Mouse (Mus musculus) CH12F3 (cell line): ENCODE data around the gene Hist1h4b.

Experiments used
- in situ Hi-C: fragments of 300-500 bp; cut with MboI; formaldehyde crosslinking; loops from 2 replicates; pipeline ENCODE4 v1.14.3; 2020; ENCODE audit warnings: low sequenced_read_pairs

Hist1h4b gene

DNA sequence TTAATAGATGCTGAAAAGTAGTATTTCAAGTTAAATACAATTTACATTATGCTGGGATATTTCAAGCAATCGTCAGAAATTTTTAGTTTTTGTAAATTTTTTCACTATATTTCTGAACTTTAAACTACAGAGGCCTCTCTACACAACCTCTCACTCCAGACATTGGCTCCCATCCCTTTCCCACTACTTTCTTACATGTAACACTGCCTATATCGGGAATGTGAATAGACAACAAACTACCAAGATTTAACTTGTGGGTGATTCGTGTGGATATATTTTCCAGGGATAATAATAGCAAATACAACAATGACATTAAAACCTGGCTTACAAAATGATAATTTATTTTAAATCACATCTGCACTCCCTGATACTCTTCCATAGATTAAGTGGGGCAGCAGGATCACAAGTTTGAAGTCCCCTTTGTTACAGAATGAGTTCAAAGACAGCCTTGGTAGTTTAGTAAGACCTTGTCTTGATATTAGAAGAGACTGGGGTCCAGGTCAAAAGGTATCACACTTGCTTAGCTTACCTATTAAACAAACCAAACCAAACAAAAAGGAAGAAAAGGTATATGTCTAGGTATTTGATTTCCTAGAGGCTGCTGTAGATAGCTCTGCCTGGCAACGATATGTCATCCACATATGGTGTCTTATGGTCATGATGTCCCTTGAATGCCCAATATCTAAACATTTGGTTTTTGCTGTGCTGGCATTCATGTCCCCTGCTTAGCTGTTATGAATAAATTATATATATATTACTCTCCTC lies 3.3 kb upstream of the Hist1h4b start:
- in situ Hi-C loops, result loop anchor here (25.0 kb wide), 1 partner anchor 1716 kb away; the partner anchor contains the start of genes Hist1h2ag, Hist1h2ah, Hist1h2bj and Hist1h2bk

GRCm38 (mm10) chr13:23755000-23755399 lies 1.8 kb upstream of the Hist1h4b start:
- in situ Hi-C loops, result loop anchor here (25.0 kb wide), 1 partner anchor 1718 kb away; the partner anchor contains the start of genes Hist1h2ag, Hist1h2ah, Hist1h2bj and Hist1h2bk

- in situ Hi-C loops, result loop anchor here (25.0 kb wide), 1 partner anchor 1720 kb away; the partner anchor contains the start of genes Hist1h2ag, Hist1h2ah, Hist1h2bj and Hist1h2bk
Observed at GRCm38 (mm10) chr13:23757211-23757773, 479 bp downstream of the Hist1h4b start.

- in situ Hi-C loops, result loop anchor here (25.0 kb wide), 1 partner anchor 1721 kb away; the partner anchor contains the start of genes Hist1h2ag, Hist1h2ah, Hist1h2bj and Hist1h2bk
Observed at GRCm38 (mm10) chr13:23757921-23758320, 1.1 kb downstream of the Hist1h4b start.

DNA sequence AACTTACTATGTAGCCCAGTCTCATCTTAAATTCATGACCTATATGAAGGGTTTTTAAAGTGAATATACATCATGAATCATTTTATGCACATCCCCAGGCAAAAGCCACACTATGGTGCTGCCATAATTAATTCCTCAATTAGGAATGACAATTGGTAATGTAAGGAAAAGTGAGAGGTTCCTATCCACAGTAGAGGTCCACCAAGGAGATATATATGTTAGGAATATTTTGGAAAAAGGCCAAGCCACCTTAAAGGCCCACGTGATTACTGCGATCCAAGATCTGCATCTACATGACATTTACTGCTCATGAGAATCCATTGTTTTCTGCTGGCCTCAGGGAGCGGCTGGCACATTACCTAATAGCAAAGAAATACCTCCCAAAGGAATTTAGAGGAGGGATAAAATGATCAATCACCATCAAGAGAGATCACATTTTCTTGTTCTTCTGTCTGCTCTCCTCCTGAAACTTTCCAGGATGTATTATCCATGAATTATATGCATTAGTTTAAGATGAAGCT lies 2.5 kb downstream of the Hist1h4b start:
- in situ Hi-C loops, result loop anchor here (25.0 kb wide), 1 partner anchor 1722 kb away; the partner anchor contains the start of genes Hist1h2ag, Hist1h2ah, Hist1h2bj and Hist1h2bk

DNA sequence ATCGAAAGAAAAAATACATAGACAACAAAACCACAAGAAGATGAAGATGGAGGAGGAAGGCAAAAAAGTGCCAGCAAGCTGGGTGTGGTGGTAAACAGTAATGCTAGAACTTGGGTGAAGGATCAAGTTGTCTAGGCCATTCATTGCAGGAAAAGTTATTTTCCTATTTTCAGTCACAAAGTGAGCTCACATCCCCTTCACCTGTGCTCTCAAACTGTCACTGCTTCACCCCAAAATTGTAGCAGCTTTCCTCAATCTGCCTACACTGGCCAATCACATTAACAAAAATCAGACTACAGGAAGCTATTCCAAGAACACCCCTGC lies 3.1 kb downstream of the Hist1h4b start:
- in situ Hi-C loops, result loop anchor here (25.0 kb wide), 1 partner anchor 1723 kb away; the partner anchor contains the start of genes Hist1h2ag, Hist1h2ah, Hist1h2bj and Hist1h2bk

DNA sequence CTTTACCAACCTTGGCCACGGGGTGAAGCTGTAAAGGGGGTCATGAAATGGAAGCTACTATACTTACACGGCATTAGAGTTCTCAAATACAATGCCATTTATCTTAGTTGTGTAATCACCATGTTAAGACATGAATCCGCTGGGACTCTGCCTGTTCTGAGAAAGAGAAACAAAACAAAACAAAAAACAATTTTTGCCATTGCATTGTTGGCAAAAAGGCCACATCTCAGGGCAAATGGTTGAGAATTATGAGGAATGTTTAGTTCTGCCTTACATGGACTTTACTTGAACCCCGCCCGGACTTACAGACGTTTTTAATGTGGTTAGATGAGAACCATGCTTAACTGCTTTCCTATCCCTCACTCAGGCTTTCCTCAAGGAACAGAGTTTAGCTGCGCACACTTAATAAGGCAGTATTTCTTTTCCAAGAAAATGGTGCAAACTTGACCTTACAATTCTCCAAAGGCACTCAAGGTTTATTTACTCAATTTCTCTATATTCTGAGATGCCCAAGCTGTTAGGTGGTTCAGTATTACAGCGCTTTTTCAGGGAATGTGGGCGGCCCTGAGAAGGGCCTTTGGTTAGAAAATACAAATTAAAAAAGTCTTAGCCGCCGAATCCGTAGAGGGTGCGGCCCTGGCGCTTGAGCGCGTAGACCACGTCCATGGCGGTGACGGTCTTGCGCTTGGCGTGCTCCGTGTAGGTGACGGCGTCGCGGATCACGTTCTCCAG lies 3.6 kb downstream of the Hist1h4b start:
- in situ Hi-C loops, result loop anchor here (25.0 kb wide), 1 partner anchor 1723 kb away; the partner anchor contains the start of genes Hist1h2ag, Hist1h2ah, Hist1h2bj and Hist1h2bk

GRCm38 (mm10) chr13:23760972-23761864 lies 4.4 kb downstream of the Hist1h4b start, which contains the start of gene Hist1h4a:
Gene Hist1h4a (minus strand): TSS chr13:23761230.
- in situ Hi-C loops, result loop anchor here (25.0 kb wide), 1 partner anchor 1724 kb away; the partner anchor contains the start of genes Hist1h2ag, Hist1h2ah, Hist1h2bj and Hist1h2bk

DNA sequence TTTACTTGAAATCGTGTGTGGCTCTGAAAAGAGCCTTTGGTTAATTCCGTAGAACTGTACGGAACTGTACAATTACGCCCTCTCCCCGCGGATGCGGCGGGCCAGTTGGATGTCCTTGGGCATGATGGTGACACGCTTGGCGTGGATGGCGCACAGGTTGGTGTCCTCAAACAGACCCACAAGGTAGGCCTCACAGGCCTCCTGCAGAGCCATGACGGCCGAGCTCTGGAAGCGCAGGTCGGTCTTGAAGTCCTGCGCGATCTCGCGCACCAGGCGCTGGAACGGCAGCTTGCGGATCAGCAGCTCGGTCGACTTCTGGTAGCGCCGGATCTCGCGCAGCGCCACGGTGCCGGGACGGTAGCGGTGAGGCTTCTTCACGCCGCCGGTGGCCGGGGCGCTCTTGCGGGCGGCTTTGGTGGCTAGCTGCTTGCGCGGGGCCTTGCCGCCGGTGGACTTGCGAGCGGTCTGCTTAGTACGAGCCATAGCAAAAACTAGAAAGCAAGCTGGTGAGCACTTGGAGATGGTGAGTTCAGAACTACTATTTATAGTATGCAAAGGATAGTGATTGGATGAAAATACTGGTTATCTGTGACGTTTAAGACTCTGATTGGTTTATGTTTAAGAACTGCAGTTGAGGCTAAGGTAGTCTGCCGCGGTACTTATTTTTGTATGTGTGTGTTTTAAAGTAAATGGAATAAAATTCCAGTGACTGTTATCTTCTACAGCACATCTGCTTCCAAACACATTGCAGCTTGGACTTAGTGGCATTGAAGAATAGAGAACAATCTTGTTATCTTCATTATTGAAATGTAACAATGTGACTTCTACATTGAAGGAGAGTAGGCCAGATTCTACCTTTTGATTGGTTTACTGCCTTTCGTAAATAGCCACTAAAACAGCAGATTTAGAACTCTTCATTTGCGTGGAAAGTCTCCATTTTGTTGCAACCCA lies 5.3 kb downstream of the Hist1h4b start, which contains the start of gene Hist1h3a:
Gene Hist1h3a (minus strand): TSS at position 516 of the 951 bp plus-strand sequence.
- in situ Hi-C loops, result loop anchor here (25.0 kb wide), 1 partner anchor 1725 kb away; the partner anchor contains the start of genes Hist1h2ag, Hist1h2ah, Hist1h2bj and Hist1h2bk

DNA sequence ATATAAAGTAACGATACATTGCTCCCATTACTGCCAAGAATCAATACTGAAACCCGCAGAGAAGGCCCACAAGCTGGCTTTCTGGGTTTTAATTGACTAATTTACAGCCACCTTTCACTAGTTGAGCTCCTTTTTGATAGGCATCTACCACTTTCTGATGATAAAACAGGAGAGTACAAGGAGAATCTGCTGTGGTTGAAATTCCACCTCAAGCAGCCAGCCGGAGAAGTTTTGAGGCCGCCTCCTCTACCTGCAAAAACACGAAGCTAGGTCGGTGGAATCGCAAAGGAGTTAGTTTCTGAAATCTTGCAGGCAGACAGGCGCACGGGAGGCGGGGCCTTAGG lies 6.4 kb downstream of the Hist1h4b start:
- in situ Hi-C loops, result loop anchor here (25.0 kb wide), 1 partner anchor 1726 kb away; the partner anchor contains the start of genes Hist1h2ag, Hist1h2ah, Hist1h2bj and Hist1h2bk

- in situ Hi-C loops, result loop anchor here (25.0 kb wide), 1 partner anchor 1726 kb away; the partner anchor contains the start of genes Hist1h2ag, Hist1h2ah, Hist1h2bj and Hist1h2bk
Observed at GRCm38 (mm10) chr13:23763586-23764323, 6.9 kb downstream of the Hist1h4b start, which contains the start of gene Hist1h1a. Gene Hist1h1a (plus strand): TSS chr13:23763666.

GRCm38 (mm10) chr13:23764324-23765171 lies 7.7 kb downstream of the Hist1h4b start:
- in situ Hi-C loops, result loop anchor here (25.0 kb wide), 1 partner anchor 1727 kb away; the partner anchor contains the start of genes Hist1h2ag, Hist1h2ah, Hist1h2bj and Hist1h2bk

DNA sequence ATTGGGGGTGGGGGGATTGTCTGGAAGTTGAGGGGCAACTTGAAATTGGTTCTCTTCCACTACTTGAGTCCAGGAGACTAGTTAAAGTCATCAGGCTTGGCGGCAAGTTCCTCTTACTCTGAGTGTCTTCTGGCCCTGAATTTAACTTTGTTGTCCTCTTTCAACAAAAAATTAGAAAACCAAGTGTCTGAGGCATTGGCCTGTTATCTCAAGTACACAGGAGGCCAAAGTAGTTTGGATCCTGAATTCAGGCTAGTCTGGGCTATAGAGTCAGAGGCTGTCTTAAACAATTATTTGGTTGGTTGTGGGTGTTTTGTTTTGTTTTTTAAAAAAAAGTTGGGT lies 8.3 kb downstream of the Hist1h4b start:
- in situ Hi-C loops, result loop anchor here (25.0 kb wide), 1 partner anchor 1728 kb away; the partner anchor contains the start of genes Hist1h2ag, Hist1h2ah, Hist1h2bj and Hist1h2bk

GRCm38 (mm10) chr13:23766772-23767171 lies 10.0 kb downstream of the Hist1h4b start:
- in situ Hi-C loops, result loop anchor here (25.0 kb wide), 1 partner anchor 1729 kb away; the partner anchor contains the start of genes Hist1h2ag, Hist1h2ah, Hist1h2bj and Hist1h2bk

GRCm38 (mm10) chr13:23768834-23769397 lies 12.1 kb downstream of the Hist1h4b start:
- in situ Hi-C loops, result loop anchor here (25.0 kb wide), 1 partner anchor 1732 kb away; the partner anchor contains the start of genes Hist1h2ag, Hist1h2ah, Hist1h2bj and Hist1h2bk
